Mouse (Mus musculus) lung, postnatal 10 days (tissue): ENCODE measurements at regions not wholly inside any gene's neighbourhood (a gene's known extent, or its start where the extent isn't known, plus 50 kb on each side); places are given as distances from the start of the nearest gene placed in this dataset.

Source experiments
- DNase-seq: peaks from one replicate; pipeline ENCODE4 v3.0.0; 2021

GRCm38 (mm10) chr3:56397851-56398496, 214.5 kb upstream of the Nbea start:
- DNase-seq, result no peak

- DNase-seq, result no peak
Measured at GRCm38 (mm10) chr3:56393134-56393533, 209.6 kb upstream of the Nbea start.

- no peak for DNase-seq
Measured at GRCm38 (mm10) chr3:56380316-56380715, 196.8 kb upstream of the Nbea start.

- DNase-seq, result no peak
Measured at GRCm38 (mm10) chr3:56379500-56379899, 196.0 kb upstream of the Nbea start.

- DNase-seq, result no peak
Measured at GRCm38 (mm10) chr3:56362543-56362942, 179.0 kb upstream of the Nbea start.

GRCm38 (mm10) chr3:56357035-56357701, 173.7 kb upstream of the Nbea start:
- no peak for DNase-seq

GRCm38 (mm10) chr3:56356163-56356882, 172.8 kb upstream of the Nbea start:
- no peak for DNase-seq
